Mouse (Mus musculus): ENCODE data around the gene Fars2.

The Fars2 gene

GRCm38 (mm10) chr13:36683581-36683980 is 566.4 kb downstream of the Fars2 start:
- no peak for DNase-seq (ENCODE audit: inconsistent ontology term)

GRCm38 (mm10) chr13:36695516-36696201 is 578.4 kb downstream of the Fars2 start:
- DNase-seq (ENCODE audit: inconsistent ontology term) = peak; percentile 6

GRCm38 (mm10) chr13:36696351-36696771 is 579.1 kb downstream of the Fars2 start:
- peak; percentile 54 for DNase-seq (ENCODE audit: inconsistent ontology term)

- DNase-seq (ENCODE audit: inconsistent ontology term) = no peak
These were observed 590.0 kb downstream of the Fars2 start for GRCm38 (mm10) chr13:36707088-36707690.

- DNase-seq (ENCODE audit: inconsistent ontology term) = no peak
These were observed 596.9 kb downstream of the Fars2 start for GRCm38 (mm10) chr13:36714101-36714500.

- no peak for DNase-seq (ENCODE audit: inconsistent ontology term)
These were observed 599.5 kb downstream of the Fars2 start for GRCm38 (mm10) chr13:36716708-36717107.

- no peak for DNase-seq (ENCODE audit: inconsistent ontology term)
These were observed 600.2 kb downstream of the Fars2 start for GRCm38 (mm10) chr13:36717376-36717775.

- DNase-seq (ENCODE audit: inconsistent ontology term) = no peak
These were observed 603.2 kb downstream of the Fars2 start for GRCm38 (mm10) chr13:36720297-36721017.

GRCm38 (mm10) chr13:36722309-36722708 is 605.1 kb downstream of the Fars2 start:
- no peak for DNase-seq (ENCODE audit: inconsistent ontology term)

- no peak for DNase-seq (ENCODE audit: inconsistent ontology term)
These were observed 606.6 kb downstream of the Fars2 start for GRCm38 (mm10) chr13:36723726-36724300.

GRCm38 (mm10) chr13:36724533-36725470 is 607.6 kb downstream of the Fars2 start:
- DNase-seq (ENCODE audit: inconsistent ontology term) = no peak

- no peak for DNase-seq (ENCODE audit: inconsistent ontology term)
These were observed 608.7 kb downstream of the Fars2 start for GRCm38 (mm10) chr13:36725881-36726280.

GRCm38 (mm10) chr13:36726551-36726950 is 609.3 kb downstream of the Fars2 start:
- DNase-seq (ENCODE audit: inconsistent ontology term) = peak; percentile 47

GRCm38 (mm10) chr13:36726951-36727778 is 610.0 kb downstream of the Fars2 start:
- DNase-seq (ENCODE audit: inconsistent ontology term) = peak; percentile 37

- no peak for DNase-seq (ENCODE audit: inconsistent ontology term)
These were observed 610.7 kb downstream of the Fars2 start for GRCm38 (mm10) chr13:36727779-36728470.

- DNase-seq (ENCODE audit: inconsistent ontology term) = no peak
These were observed 611.3 kb downstream of the Fars2 start for GRCm38 (mm10) chr13:36728509-36728908.

GRCm38 (mm10) chr13:36729731-36730340 is 612.6 kb downstream of the Fars2 start:
- no peak for DNase-seq (ENCODE audit: inconsistent ontology term)

- DNase-seq (ENCODE audit: inconsistent ontology term) = no peak
These were observed 613.1 kb downstream of the Fars2 start for GRCm38 (mm10) chr13:36730341-36730761.
